Mouse (Mus musculus) heart, adult 18-20 months (tissue): ENCODE results near the gene Wtip. TPM values are rescaled to one million over a fixed set of nuclear protein-coding genes. Genes with fewer than 3 reads are reported as not detected.
"Not testable (repeated sequence)": the region's sequence is repeated elsewhere in the genome, so short reads cannot be mapped to it uniquely, and the experiment has no call there.

Experiments used
- DNase-seq, 2 experiments: peaks; one replicate each; pipeline ENCODE4 v3.0.0; 2021 to 2022; ENCODE audit warnings: mixed read lengths in 1 of 2
- long read RNA-seq, 2 experiments: library from polyadenylated mRNA; stranded (forward); transcript quantifications; one replicate each; pipeline ENCODE4 v2.0.0; 2021
- total RNA-seq, 2 experiments: library from RNA; stranded (reverse); gene quantifications; 2 replicates each; pipeline ENCODE4 v1.2.3; 2021

Wtip gene
- total RNA-seq = 10 to 100 TPM in 1 of 2 experiments, 1 to 10 TPM in 1; 7.0 to 10.8 TPM
- long read RNA-seq, experiment 1, transcript Wtip-201 (8 exons, 1,962 nt) = major isoform, 13 of 15 reads
- long read RNA-seq, experiment 1, partial matches to known transcripts = 0 of 15 reads
- long read RNA-seq, experiment 1, other reads (novel, unspliced or antisense) = 2 of 15 reads
- long read RNA-seq, experiment 2, transcript Wtip-201 (8 exons, 1,962 nt) = major isoform, 6 of 8 reads
- long read RNA-seq, experiment 2, partial matches to known transcripts = 0 of 8 reads
- long read RNA-seq, experiment 2, other reads (novel, unspliced or antisense) = 2 of 8 reads

- DNase-seq = peak; percentile 80 to 86
These were observed at the start of gene Wtip for GRCm38 (mm10) chr7:34133117-34133762. Gene Wtip, minus strand, starts transcription at chr7:34133268.

GRCm38 (mm10) chr7:34176241-34176640, 43.2 kb upstream of the Wtip start:
- DNase-seq = not testable (repeated sequence)

GRCm38 (mm10) chr7:34172251-34172650, 39.2 kb upstream of the Wtip start:
- no peak for DNase-seq

GRCm38 (mm10) chr7:34169454-34169853, 36.4 kb upstream of the Wtip start, which contains the start of gene Uba2:
Gene Uba2, minus strand, starts transcription at chr7:34169599.
- DNase-seq = no peak

GRCm38 (mm10) chr7:34168470-34169251, 35.6 kb upstream of the Wtip start:
- peak; percentile 94 for DNase-seq

- peak in 1 of 2 experiments; percentile 15 for DNase-seq
These were observed 34.9 kb upstream of the Wtip start for GRCm38 (mm10) chr7:34167766-34168469.

GRCm38 (mm10) chr7:34166850-34167249, 33.8 kb upstream of the Wtip start:
- peak in 1 of 2 experiments; percentile 23 for DNase-seq

- DNase-seq = no peak
These were observed 32.9 kb upstream of the Wtip start for GRCm38 (mm10) chr7:34165999-34166398.

GRCm38 (mm10) chr7:34164671-34165070, 31.6 kb upstream of the Wtip start:
- DNase-seq = no peak

- no peak for DNase-seq
These were observed 26.1 kb upstream of the Wtip start for GRCm38 (mm10) chr7:34159167-34159566.

- no peak for DNase-seq
These were observed 24.9 kb upstream of the Wtip start for GRCm38 (mm10) chr7:34157994-34158393.

- no peak for DNase-seq
These were observed 14.1 kb upstream of the Wtip start for GRCm38 (mm10) chr7:34147193-34147592.

GRCm38 (mm10) chr7:34141123-34141522, 8.1 kb upstream of the Wtip start:
- DNase-seq = no peak

- no peak for DNase-seq
These were observed 6.4 kb upstream of the Wtip start for GRCm38 (mm10) chr7:34139493-34139892.

GRCm38 (mm10) chr7:34134336-34134735, 1.3 kb upstream of the Wtip start:
- DNase-seq = no peak

- peak; percentile 21 to 37 for DNase-seq
These were observed 551 bp downstream of the Wtip start for GRCm38 (mm10) chr7:34132355-34133079.

GRCm38 (mm10) chr7:34131959-34132354, 1.1 kb downstream of the Wtip start:
- no peak for DNase-seq

- no peak for DNase-seq
These were observed 1.9 kb downstream of the Wtip start for GRCm38 (mm10) chr7:34131118-34131517.

- DNase-seq = no peak
These were observed 6.8 kb downstream of the Wtip start for GRCm38 (mm10) chr7:34126291-34126690.

- DNase-seq = no peak
These were observed 7.7 kb downstream of the Wtip start for GRCm38 (mm10) chr7:34125346-34125745.

- no peak for DNase-seq
These were observed 9.9 kb downstream of the Wtip start for GRCm38 (mm10) chr7:34122987-34123720.
